Mouse (Mus musculus) lung, embryonic 14.5 days (tissue): ENCODE measurements around the gene Olfr323. TPM values are rescaled to one million over a fixed set of nuclear protein-coding genes. Genes with fewer than 3 reads are reported as not detected.

Source experiments
- ATAC-seq: fragments of 200-750 bp; cut with Nextera tagmentation; 2 replicates; pipeline ENCODE4 v1.8.0; 2017; ENCODE audit warnings: mild to moderate bottlenecking, moderate TSS enrichment, moderate library complexity; ENCODE audit not compliant: insufficient read depth
- DNase-seq: peaks from one replicate; pipeline ENCODE4 v3.0.0-alpha.2; 2015
- H3K27ac ChIP-seq: fragments of 300-500 bp; sonication (generic); 2 replicates; pipeline ENCODE4 v1.5.1; 2014; ENCODE audit warnings: low read depth, mild to moderate bottlenecking, moderate library complexity
- H3K27me3 ChIP-seq: fragments of 300-500 bp; sonication (generic); 2 replicates; pipeline ENCODE4 v1.6.1; 2014; ENCODE audit warnings: low read length, control low read depth; ENCODE audit not compliant: insufficient read depth
- H3K36me3 ChIP-seq: fragments of 300-500 bp; sonication (generic); 2 replicates; pipeline ENCODE4 v1.6.1; 2014; ENCODE audit warnings: control low read depth; ENCODE audit not compliant: insufficient read depth
- H3K4me1 ChIP-seq: fragments of 300-500 bp; sonication (generic); 2 replicates; pipeline ENCODE4 v1.6.1; 2014; ENCODE audit warnings: antibody characterized with exemption, control low read depth; ENCODE audit not compliant: insufficient read depth
- H3K4me2 ChIP-seq: fragments of 300-500 bp; sonication (generic); 2 replicates; pipeline ENCODE4 v1.6.1; 2014; ENCODE audit warnings: mild to moderate bottlenecking
- H3K4me3 ChIP-seq: fragments of 300-500 bp; sonication (generic); 2 replicates; pipeline ENCODE4 v1.5.1; 2014; ENCODE audit warnings: low read depth, low read length
- H3K9ac ChIP-seq: fragments of 300-500 bp; sonication (generic); 2 replicates; pipeline ENCODE4 v1.6.1; 2014
- H3K9me3 ChIP-seq: fragments of 300-500 bp; sonication (generic); 2 replicates; pipeline ENCODE4 v1.6.1; 2016; ENCODE audit warnings: low read depth, low read length, control low read depth
- CTCF ChIP-seq: IDR thresholded peaks from 2 replicates; pipeline ENCODE4 v1.5.1; 2016; ENCODE audit warnings: antibody characterized with exemption, low read depth
- WGBS: fragments of 180-500 bp; shearing (Covaris S2); extraction: QIAGEN DNeasy Blood & Tissue Kit; methylation state at CpG from one replicate; pipeline ENCODE4 v1.1.7; 2014; 5-methylcytosine and 5-hydroxymethylcytosine counted together
- polyA plus RNA-seq: library from polyadenylated mRNA; unstranded; fragments of >200 nt; fragmentation: Nextera tagmentation; extraction: Ambion mirVana; gene quantifications from 2 replicates; pipeline ENCODE4 v1.2.1, GENCODE M21; 2014

Gene Olfr323
- polyA plus RNA-seq, 1 experiment from 2014 or later: not detected

GRCm38 (mm10) chr11:58577430-58577829 is 52.9 kb downstream of the Olfr323 start, which contains the start of gene Olfr325:
Gene Olfr325 (plus strand): TSS chr11:58577730.
- no peak for ATAC-seq
- Histone ChIP-seq H3K9me3 (no peaks in the 10 kb centered on the region), H3K36me3 (no peaks in the 10 kb centered on the region), H3K27me3 (no peaks in the 10 kb centered on the region), H3K9ac (no peak within 1 kb of the TSS), H3K4me3 (no peak within 1 kb of the TSS), H3K4me2 (no peak within 1 kb of the TSS), H3K4me1 (no peaks in the 10 kb centered on the region), H3K27ac (no peak within 1 kb of the TSS)
- WGBS: 67% methylated on average over 1 of the region's 1 CpGs
- TF ChIP-seq CTCF: no peak
- no peak for DNase-seq

Other genes with a start within 250 kb of the Olfr323 start
- gene 1810065E05Rik, start 209.4 kb downstream of the Olfr323 start, polyA plus RNA-seq: not detected in 2 replicates
- gene Gm12253, start 197.9 kb downstream of the Olfr323 start, polyA plus RNA-seq: not detected in 2 replicates
- gene Lypd9, start 177.6 kb downstream of the Olfr323 start, polyA plus RNA-seq: not detected in 2 replicates
- not detected in 2 replicates for gene Olfr30, start 168.2 kb downstream of the Olfr323 start, polyA plus RNA-seq
- gene Olfr332, start 137.9 kb downstream of the Olfr323 start, polyA plus RNA-seq: not detected in 2 replicates
- gene Olfr331, start 127.9 kb downstream of the Olfr323 start, polyA plus RNA-seq: not detected in 2 replicates
- gene Olfr330, start 95.7 kb downstream of the Olfr323 start, polyA plus RNA-seq: not detected in 2 replicates
- not detected in 2 replicates for gene Olfr329-ps, start 84.1 kb downstream of the Olfr323 start, polyA plus RNA-seq
- gene Olfr328, start 74.9 kb downstream of the Olfr323 start, polyA plus RNA-seq: 0.07 and 0.08 TPM in 2 replicates
- not detected in 2 replicates for gene Olfr224, start 59.9 kb downstream of the Olfr323 start, polyA plus RNA-seq
- gene Olfr325, start 52.8 kb downstream of the Olfr323 start, polyA plus RNA-seq: not detected in 2 replicates
- not detected in 2 replicates for gene Olfr324, start 35.4 kb downstream of the Olfr323 start, polyA plus RNA-seq
- not detected in 2 replicates for gene 2210407C18Rik, start 14.4 kb downstream of the Olfr323 start, polyA plus RNA-seq
- gene Trim58, start 10.0 kb upstream of the Olfr323 start, polyA plus RNA-seq: 0.11 TPM in 1 of 2 replicates, not detected in the other
- not detected in 2 replicates for gene Olfr322, start 28.3 kb upstream of the Olfr323 start, polyA plus RNA-seq
- not detected in 2 replicates for gene Olfr320, start 50.6 kb upstream of the Olfr323 start, polyA plus RNA-seq
- not detected in 2 replicates for gene Olfr319, start 68.7 kb upstream of the Olfr323 start, polyA plus RNA-seq
- gene Olfr318, start 93.5 kb upstream of the Olfr323 start, polyA plus RNA-seq: not detected in 2 replicates
- gene Olfr317, start 108.7 kb upstream of the Olfr323 start, polyA plus RNA-seq: not detected in 2 replicates
- gene Olfr316, start 122.2 kb upstream of the Olfr323 start, polyA plus RNA-seq: not detected in 2 replicates
- not detected in 2 replicates for gene Olfr315, start 142.7 kb upstream of the Olfr323 start, polyA plus RNA-seq
- gene Olfr314, start 152.5 kb upstream of the Olfr323 start, polyA plus RNA-seq: 0.11 TPM in 1 of 2 replicates, not detected in the other
- not detected in 2 replicates for gene Fam183b, start 171.5 kb upstream of the Olfr323 start, polyA plus RNA-seq
- gene Olfr313, start 184.5 kb upstream of the Olfr323 start, polyA plus RNA-seq: not detected in 2 replicates
- gene Olfr312, start 198.7 kb upstream of the Olfr323 start, polyA plus RNA-seq: not detected in 2 replicates
- gene Olfr311, start 208.8 kb upstream of the Olfr323 start, polyA plus RNA-seq: not detected in 2 replicates
- gene Gm12258, start 216.7 kb upstream of the Olfr323 start, polyA plus RNA-seq: 7.2 and 9.3 TPM in 2 replicates
- gene 2810021J22Rik, start 236.7 kb upstream of the Olfr323 start, polyA plus RNA-seq: 5.8 and 9.2 TPM in 2 replicates